Mouse (Mus musculus): ENCODE results near the gene Selenot.
A peak's percentile ranks its signal among the peaks of the same experiment; 100 is the strongest.

Selenot gene

GRCm38 (mm10) chr3:58636406-58637295 lies 60.2 kb downstream of the Selenot start, which contains the start of gene Erich6:
Gene Erich6 (minus strand): TSS chr3:58637207.
- peak; percentile 16 for DNase-seq (ENCODE audit: low spot score)
